Mouse (Mus musculus) CH12.LX (cell line): ENCODE measurements around the gene Mettl22. TPM values are rescaled to one million over a fixed set of nuclear protein-coding genes. Genes with fewer than 3 reads are reported as not detected.

Source experiments
- DNase-seq: peaks from one replicate; pipeline ENCODE4 v3.0.0-alpha.2; 2013; ENCODE audit errors: extremely low read depth
- H3K27ac ChIP-seq: 2 replicates; pipeline ENCODE4 v1.5.1; 2012; ENCODE audit warnings: low read depth, mild to moderate bottlenecking, control low read depth, moderate library complexity; ENCODE audit not compliant: insufficient read depth
- H3K27me3 ChIP-seq: replicated peaks from 2 replicates; pipeline ENCODE3; 2012; ENCODE audit warnings: inconsistent platforms
- H3K36me3 ChIP-seq, 2 experiments: replicated peaks in 1 of 2; 2 replicates each; pipeline versions ENCODE3 to v1.6.1; 2012; ENCODE audit warnings: inconsistent platforms in 1 of 2, low read length in 1 of 2, mild to moderate bottlenecking in 1 of 2, mixed read lengths in 1 of 2, moderate library complexity in 1 of 2; ENCODE audit not compliant: control insufficient read depth in 1 of 2, insufficient read depth in 1 of 2
- H3K4me1 ChIP-seq, 2 experiments: 2 replicates each; pipeline ENCODE4 v1.6.1; 2012; ENCODE audit warnings: inconsistent platforms in 1 of 2, moderate library complexity in 1 of 2; ENCODE audit not compliant: insufficient read depth in 2 of 2, control insufficient read depth in 1 of 2
- H3K4me2 ChIP-seq: 2 replicates; pipeline ENCODE4 v1.6.1; 2012; ENCODE audit warnings: low read depth, mild to moderate bottlenecking, control low read depth; ENCODE audit not compliant: poor library complexity, insufficient read depth, severe bottlenecking
- H3K4me3 ChIP-seq, 3 experiments: fragments of 150-350 bp in 1 of 3; sonication (generic) in 1 of 3; replicated peaks in 1 of 3; 2 replicates each; pipeline versions ENCODE3 to v1.5.1; 2011 to 2012; ENCODE audit warnings: low read depth in 2 of 3, low read length in 2 of 3, mild to moderate bottlenecking in 2 of 3, moderate library complexity in 2 of 3, control low read depth in 1 of 3, improper control_type of control experiment in 1 of 3, inconsistent platforms in 1 of 3, mixed read lengths in 1 of 3; ENCODE audit not compliant: poor library complexity in 1 of 3
- H3K79me2 ChIP-seq: replicated peaks from 2 replicates; pipeline ENCODE4 v1.6.1; 2012; ENCODE audit warnings: mild to moderate bottlenecking, moderate library complexity; ENCODE audit not compliant: control insufficient read depth, poor library complexity, insufficient read depth, severe bottlenecking; ENCODE audit errors: extremely low read depth
- H3K9ac ChIP-seq: 2 replicates; pipeline ENCODE4 v1.6.1; 2012; ENCODE audit warnings: low read depth, mild to moderate bottlenecking, control low read depth, moderate library complexity; ENCODE audit not compliant: insufficient read depth
- H3K9me3 ChIP-seq: replicated peaks from 2 replicates; pipeline ENCODE3; 2012; ENCODE audit warnings: low read length, inconsistent platforms, mixed read lengths
- CHD1 ChIP-seq: IDR thresholded peaks from 2 replicates; pipeline ENCODE4 v1.6.1; 2012; ENCODE audit warnings: low read depth, low read length, improper control_type of control experiment, inconsistent platforms
- CTCF ChIP-seq, 2 experiments: IDR thresholded peaks in 1 of 2; conservative IDR thresholded peaks in 1 of 2; 2 replicates each; pipeline ENCODE4 v1.5.1; 2011 to 2012; ENCODE audit warnings: low read depth in 2 of 2, low read length in 2 of 2, improper control_type of control experiment in 1 of 2, inconsistent platforms in 1 of 2, mild to moderate bottlenecking in 1 of 2, moderate library complexity in 1 of 2
- E2F4 ChIP-seq: IDR thresholded peaks from 2 replicates; pipeline ENCODE4 v1.6.1; 2011; ENCODE audit warnings: low read depth, low read length, improper control_type of control experiment; ENCODE audit not compliant: insufficient replicate concordance
- GABPA ChIP-seq: IDR thresholded peaks from 2 replicates; pipeline ENCODE4 v1.6.1; 2012; ENCODE audit warnings: low read depth, low read length, improper control_type of control experiment, inconsistent platforms; ENCODE audit not compliant: insufficient replicate concordance
- IRF4 ChIP-seq: IDR thresholded peaks from 2 replicates; pipeline ENCODE4 v1.6.1; 2014; ENCODE audit warnings: low read depth, mild to moderate bottlenecking, inconsistent platforms, low read length, improper control_type of control experiment
- JUN ChIP-seq: IDR thresholded peaks from 2 replicates; pipeline ENCODE4 v1.6.1; 2011; ENCODE audit warnings: low read depth, mild to moderate bottlenecking, low read length, improper control_type of control experiment, moderate library complexity; ENCODE audit not compliant: insufficient read depth
- JUND ChIP-seq: conservative IDR thresholded peaks from 2 replicates; pipeline ENCODE4 v1.6.1; 2011; ENCODE audit warnings: low read depth, low read length, improper control_type of control experiment
- KAT2A ChIP-seq: IDR thresholded peaks from 2 replicates; pipeline ENCODE4 v1.6.1; 2012; ENCODE audit warnings: low read length, improper control_type of control experiment, inconsistent platforms; ENCODE audit not compliant: insufficient replicate concordance
- MAZ ChIP-seq: IDR thresholded peaks from 2 replicates; pipeline ENCODE4 v1.6.1; 2012; ENCODE audit warnings: low read depth, mild to moderate bottlenecking, inconsistent platforms, low read length, improper control_type of control experiment, moderate library complexity
- MYC ChIP-seq: IDR thresholded peaks from 2 replicates; pipeline ENCODE4 v1.6.1; 2011; ENCODE audit warnings: low read depth, mild to moderate bottlenecking, improper control_type of control experiment, low read length
- NRF1 ChIP-seq: IDR thresholded peaks from 2 replicates; pipeline ENCODE4 v1.6.1; 2014; ENCODE audit warnings: low read depth, mild to moderate bottlenecking, inconsistent platforms, low read length, improper control_type of control experiment, moderate library complexity
- PAX5 ChIP-seq: IDR thresholded peaks from 2 replicates; pipeline ENCODE4 v1.6.1; 2012; ENCODE audit warnings: low read length, inconsistent platforms, mixed read lengths
- POLR2A ChIP-seq: IDR thresholded peaks from 2 replicates; pipeline ENCODE4 v1.6.1; 2011; ENCODE audit warnings: low read depth, mild to moderate bottlenecking, improper control_type of control experiment, low read length
- POLR2AphosphoS2 ChIP-seq: IDR thresholded peaks from 2 replicates; pipeline ENCODE4 v1.6.1; 2011; ENCODE audit warnings: low read depth, low read length, improper control_type of control experiment
- RAD21 ChIP-seq: IDR thresholded peaks from 2 replicates; pipeline ENCODE4 v1.6.1; 2011; ENCODE audit warnings: low read depth, mild to moderate bottlenecking, low read length, improper control_type of control experiment, moderate library complexity
- SMC3 ChIP-seq: IDR thresholded peaks from 2 replicates; pipeline ENCODE4 v1.6.1; 2011; ENCODE audit warnings: low read depth, low read length, improper control_type of control experiment
- TCF12 ChIP-seq: IDR thresholded peaks from 2 replicates; pipeline ENCODE4 v1.6.1; 2014; ENCODE audit warnings: low read depth, mild to moderate bottlenecking, inconsistent platforms, low read length, improper control_type of control experiment
- UBTF ChIP-seq: IDR thresholded peaks from 2 replicates; pipeline ENCODE4 v1.6.1; 2012; ENCODE audit warnings: low read depth, mild to moderate bottlenecking, inconsistent platforms, low read length, improper control_type of control experiment, moderate library complexity
- USF2 ChIP-seq: conservative IDR thresholded peaks from 2 replicates; pipeline ENCODE4 v1.6.1; 2011; ENCODE audit warnings: low read depth, low read length, improper control_type of control experiment
- ZC3H11A ChIP-seq: IDR thresholded peaks from 2 replicates; pipeline ENCODE4 v1.6.1; 2012; ENCODE audit warnings: low read depth, mild to moderate bottlenecking, inconsistent platforms, low read length, improper control_type of control experiment
- ZMIZ1 ChIP-seq: IDR thresholded peaks from 2 replicates; pipeline ENCODE4 v1.6.1; 2012; ENCODE audit warnings: low read depth, mild to moderate bottlenecking, inconsistent platforms, low read length, improper control_type of control experiment
- dilution Hi-C: fragments of 300-500 bp; cut with MboI; formaldehyde crosslinking; loops from 2 replicates; pipeline ENCODE4 v1.14.3; 2020; ENCODE audit warnings: low sequenced_read_pairs; ENCODE audit not compliant: extremely low pct_unique_long_range_greater_than_20kb, extremely low pct_ligation_motif_present
- in situ Hi-C: fragments of 300-500 bp; cut with MboI; formaldehyde crosslinking; loops from 3 replicates; pipeline ENCODE4 v1.14.3; 2019; ENCODE audit warnings: low sequenced_read_pairs, low pct_ligation_motif_present, low pct_unique_long_range_greater_than_20kb, mixed read lengths
- polyA plus RNA-seq: library from polyadenylated mRNA; unstranded; fragments of >175 nt; gene quantifications from 2 replicates; pipeline ENCODE4 v1.2.1, GENCODE M21; 2012; ENCODE audit warnings: low read depth; ENCODE audit not compliant: insufficient read length
- total RNA-seq, 2 experiments: library from RNA; depleted of rRNA; stranded (reverse); fragments of 300-350 nt in 1 of 2; fragments of >200 nt in 1 of 2; gene quantifications; 2 replicates each; pipeline ENCODE4 v1.2.3; 2012 to 2014

Mettl22 gene
- total and polyA plus RNA-seq, 3 experiments, result 27.5 to 64.2 (median 39.4) TPM

DNA sequence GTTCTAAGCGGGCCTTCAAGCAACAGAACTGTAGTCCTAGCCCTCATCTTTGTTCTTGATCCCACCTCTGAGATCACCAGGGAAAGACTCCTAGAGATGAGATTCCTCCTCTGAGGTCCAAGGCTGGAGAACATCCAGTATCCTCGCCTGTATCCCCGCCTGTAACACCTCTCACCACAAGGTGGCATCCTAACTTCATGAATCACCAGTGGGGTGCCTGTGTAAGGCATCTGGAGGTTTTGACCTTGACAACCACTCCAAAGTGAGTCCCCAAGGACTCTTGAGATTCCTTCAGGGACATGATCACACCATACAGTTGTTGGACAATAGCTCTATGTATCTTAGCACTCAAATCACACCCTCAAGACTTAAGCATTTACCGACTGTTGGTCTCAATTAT lies 23.7 kb downstream of the Mettl22 start:
- in situ Hi-C loops, result loop anchor here (5.0 to 10.0 kb wide), 3 partner anchors 77 to 381 kb away; no protein-coding TSS in a partner anchor
- Histone ChIP-seq H3K9me3 (no peaks in the 10 kb centered on the region), H3K27me3 (no peaks in the 10 kb centered on the region), H3K4me1 (no peaks in the 10 kb centered on the region; a peak in 1 of 4 replicates), H3K4me2 (no peak overlapping the region), H3K36me3 (peaks cover 10 to 30% of the 10 kb centered on the region in 2 experiments), H3K4me3 (no peak overlapping the region), H3K27ac (no peak overlapping the region), H3K9ac (no peak overlapping the region), H3K79me2 (no peaks in the 10 kb centered on the region)
- dilution Hi-C loops, result no loop called here
- peak; percentile 81 to 97 for TF ChIP-seq CTCF (conservative IDR thresholded peaks at IDR 0.05 in 1 of 2, IDR thresholded peaks at IDR 0.05 in 1 of 2; ENCODE audit: low read depth in 2 of 2, low read length in 2 of 2)
- TF ChIP-seq POLR2AphosphoS2, result no peak
- TF ChIP-seq RAD21, result peak; percentile 96
- TF ChIP-seq SMC3, result peak; percentile 95
- peak; percentile 71 for TF ChIP-seq ZC3H11A
- peak; percentile 74 for DNase-seq

DNA sequence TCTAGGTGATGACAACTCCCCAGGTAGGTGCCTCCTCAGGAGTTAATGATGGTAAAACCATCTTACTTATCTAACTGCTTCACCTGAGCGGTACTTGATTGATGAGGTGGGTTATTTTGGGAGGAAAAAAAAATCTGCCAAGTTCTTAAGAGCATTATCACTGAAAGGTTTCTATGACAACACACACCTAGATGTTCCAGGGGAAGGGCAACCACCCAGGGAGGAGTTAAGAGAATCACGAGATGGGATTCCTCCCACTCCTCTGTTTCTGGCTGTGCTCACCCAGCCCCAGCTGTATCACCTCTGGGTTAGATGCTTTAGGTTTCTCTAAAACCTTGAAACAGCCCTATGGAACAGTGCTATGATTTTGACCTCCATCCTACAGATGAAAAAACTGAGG lies 26.4 kb downstream of the Mettl22 start:
- in situ Hi-C loops (loop anchor here (10.0 kb wide), 1 partner anchor 378 kb away; no protein-coding TSS in a partner anchor), dilution Hi-C loops (no loop called here)
- Histone ChIP-seq H3K27ac (no peak overlapping the region), H3K4me2 (no peak overlapping the region), H3K9ac (no peak overlapping the region), H3K36me3 (peaks cover 0 to 4% of the 10 kb centered on the region in 2 experiments), H3K79me2 (no peaks in the 10 kb centered on the region), H3K4me1 (no peaks in the 10 kb centered on the region; a peak in 1 of 4 replicates), H3K4me3 (no peak overlapping the region), H3K27me3 (no peaks in the 10 kb centered on the region), H3K9me3 (no peaks in the 10 kb centered on the region)
- no peak for DNase-seq
- no peak for TF ChIP-seq USF2
- TF ChIP-seq UBTF, result no peak

DNA sequence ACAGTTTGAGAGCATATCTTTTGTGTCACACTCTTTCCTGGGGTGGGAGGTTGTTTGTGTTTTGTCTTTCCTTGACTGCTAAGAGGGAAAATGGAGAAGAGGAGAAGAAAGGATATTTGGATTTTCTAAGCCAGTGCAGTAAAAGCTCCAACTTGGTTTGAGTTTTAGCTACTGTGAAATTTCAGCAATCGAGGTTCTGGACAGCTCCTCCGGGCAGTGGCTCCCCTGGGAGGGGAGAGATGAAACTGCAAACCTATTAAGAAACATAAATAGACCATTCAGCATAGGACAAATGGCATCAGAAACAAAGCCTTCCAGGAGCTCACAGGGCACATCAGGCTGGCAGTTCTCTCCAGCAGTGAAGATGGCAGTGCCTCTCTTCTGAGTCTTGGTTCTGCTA lies 33.7 kb downstream of the Mettl22 start:
- no peaks in the 10 kb centered on the region for H3K4me1 ChIP-seq
- dilution Hi-C loops (no loop called here), in situ Hi-C loops (no loop called here)
- no peaks in the 10 kb centered on the region for H3K79me2 ChIP-seq
- no peak overlapping the region for H3K4me3 ChIP-seq
- H3K4me2 ChIP-seq, result no peak overlapping the region
- no peaks in the 10 kb centered on the region for H3K36me3 ChIP-seq
- no peak overlapping the region for H3K27ac ChIP-seq
- no peak for DNase-seq
- no peak overlapping the region for H3K9ac ChIP-seq
- peaks cover 7% of the 10 kb centered on the region for H3K9me3 ChIP-seq
- peaks cover 50% of the 10 kb centered on the region for H3K27me3 ChIP-seq
- TF ChIP-seq MYC (no peak), IRF4 (no peak), KAT2A (no peak), JUND (no peak), POLR2A (no peak), NRF1 (no peak), JUN (no peak), ZMIZ1 (no peak), E2F4 (no peak), PAX5 (no peak), USF2 (no peak), MAZ (no peak), TCF12 (no peak), CHD1 (no peak), GABPA (no peak)
